Mouse (Mus musculus) lung, postnatal 0 days (tissue): Measurements from ENCODE around the gene Zbed5. TPM values are rescaled to one million over a fixed set of nuclear protein-coding genes. Genes with fewer than 3 reads are reported as not detected.

ENCODE experiments used
- ATAC-seq: fragments of 200-750 bp; cut with Nextera tagmentation; 2 replicates; pipeline ENCODE4 v1.8.0; 2017; ENCODE audit warnings: moderate library complexity
- DNase-seq: peaks from one replicate; pipeline ENCODE4 v3.0.0-alpha.2; 2016; ENCODE audit warnings: low spot score
- H3K27ac ChIP-seq: fragments of 300-500 bp; sonication (generic); 2 replicates; pipeline ENCODE4 v1.5.1; 2014; ENCODE audit warnings: antibody characterized with exemption, mild to moderate bottlenecking, low read length, mixed read lengths
- H3K27me3 ChIP-seq: fragments of 300-500 bp; sonication (generic); replicated peaks from 2 replicates; pipeline ENCODE4 v1.6.1; 2014; ENCODE audit warnings: low read length, mixed read lengths; ENCODE audit not compliant: insufficient read depth
- H3K36me3 ChIP-seq: fragments of 300-500 bp; sonication (generic); 2 replicates; pipeline ENCODE4 v1.6.1; 2014; ENCODE audit warnings: low read length, mixed read lengths; ENCODE audit not compliant: insufficient read depth
- H3K4me1 ChIP-seq: fragments of 300-500 bp; sonication (generic); 2 replicates; pipeline ENCODE4 v1.6.1; 2014; ENCODE audit warnings: antibody characterized with exemption, low read depth, low read length, mixed read lengths; ENCODE audit not compliant: insufficient read depth
- H3K4me2 ChIP-seq: fragments of 300-500 bp; sonication (generic); replicated peaks from 2 replicates; pipeline ENCODE4 v1.6.1; 2014; ENCODE audit warnings: low read depth, mild to moderate bottlenecking, low read length, moderate library complexity, mixed read lengths
- H3K4me3 ChIP-seq: fragments of 300-500 bp; sonication (generic); 2 replicates; pipeline ENCODE4 v1.5.1; 2014; ENCODE audit warnings: low read depth, low read length
- H3K9ac ChIP-seq: fragments of 300-500 bp; sonication (generic); replicated peaks from 2 replicates; pipeline ENCODE4 v1.6.1; 2014; ENCODE audit warnings: low read depth, mild to moderate bottlenecking
- H3K9me3 ChIP-seq: fragments of 300-500 bp; sonication (generic); 2 replicates; pipeline ENCODE4 v1.6.1; 2016; ENCODE audit warnings: low read length, mixed read lengths
- CTCF ChIP-seq: IDR thresholded peaks from 2 replicates; pipeline ENCODE4 v1.5.1; 2016; ENCODE audit warnings: antibody characterized with exemption, mild to moderate bottlenecking
- EP300 ChIP-seq: IDR thresholded peaks from 2 replicates; pipeline ENCODE4 v1.6.1; 2016; ENCODE audit warnings: antibody characterized with exemption, mild to moderate bottlenecking, control low read depth
- WGBS: fragments of 180-500 bp; shearing (Covaris S2); extraction: QIAGEN DNeasy Blood & Tissue Kit; methylation state at CpG from one replicate; pipeline ENCODE4 v1.1.7; 2014; 5-methylcytosine and 5-hydroxymethylcytosine counted together
- polyA plus RNA-seq: library from polyadenylated mRNA; unstranded; fragments of >200 nt; fragmentation: Nextera tagmentation; extraction: Ambion mirVana; gene quantifications from 2 replicates; pipeline ENCODE4 v1.2.1, GENCODE M21; 2015

Zbed5 gene
- polyA plus RNA-seq = 2.3 and 2.7 TPM in 2 replicates

- 3% methylated on average over 44 of the region's 44 CpGs for WGBS
- Histone ChIP-seq H3K4me1 (no peaks in the 10 kb centered on the region), H3K4me3 (peak within 1 kb of the TSS; percentile 51), H3K9me3 (no peaks in the 10 kb centered on the region), H3K4me2 (peak within 1 kb of the TSS; percentile 75), H3K27ac (no peak within 1 kb of the TSS), H3K27me3 (no peaks in the 10 kb centered on the region), H3K9ac (peak within 1 kb of the TSS; percentile 43), H3K36me3 (no peaks in the 10 kb centered on the region)
- TF ChIP-seq CTCF (no peak), EP300 (no peak)
- DNase-seq (peak; percentile 98), ATAC-seq (peak; percentile 100)
These were observed at the start of gene Zbed5 for GRCm38 (mm10) chr5:129895198-129896088. TSS of gene Zbed5 (plus strand) at chr5:129895723.

GRCm38 (mm10) chr5:129846752-129847557 is 48.6 kb upstream of the Zbed5 start, which contains the start of gene Sumf2:
TSS of gene Sumf2 (plus strand) at chr5:129846986.
- peak within 1 kb of the TSS; percentile 62 for H3K9ac ChIP-seq
- peaks cover 16% of the 10 kb centered on the region; the same call in 1 of the 2 replicates for H3K36me3 ChIP-seq
- no peaks in the 10 kb centered on the region for H3K9me3 ChIP-seq
- no peak within 1 kb of the TSS for H3K27ac ChIP-seq
- 6% methylated on average over 22 of the region's 22 CpGs for WGBS
- 0 out of 2 replicates have a peak, but pooled peaks cover 3% of the 10 kb centered on the region for H3K4me1 ChIP-seq
- ATAC-seq (peak; percentile 100), DNase-seq (peak; percentile 98)
- H3K4me3 ChIP-seq = peak within 1 kb of the TSS; percentile 56
- TF ChIP-seq EP300 = no peak
- no peak for TF ChIP-seq CTCF
- no peaks in the 10 kb centered on the region for H3K27me3 ChIP-seq
- H3K4me2 ChIP-seq = peak within 1 kb of the TSS; percentile 66

- peak overlapping the region; percentile 56 for H3K4me3 ChIP-seq
- H3K4me2 ChIP-seq = peak overlapping the region; percentile 66
- ATAC-seq (no peak), DNase-seq (peak; percentile 37)
- H3K9ac ChIP-seq = peak overlapping the region; percentile 62
- H3K27ac ChIP-seq = no peak overlapping the region
- 0 out of 2 replicates have a peak, but pooled peaks cover 3% of the 10 kb centered on the region for H3K4me1 ChIP-seq
- no peaks in the 10 kb centered on the region for H3K9me3 ChIP-seq
- peaks cover 16% of the 10 kb centered on the region; the same call in 1 of the 2 replicates for H3K36me3 ChIP-seq
- 37% methylated on average over 8 of the region's 8 CpGs for WGBS
- no peak for TF ChIP-seq EP300
- TF ChIP-seq CTCF = no peak
- no peaks in the 10 kb centered on the region for H3K27me3 ChIP-seq
These were observed 48.0 kb upstream of the Zbed5 start for GRCm38 (mm10) chr5:129847558-129847820.

- no peaks in the 10 kb centered on the region for H3K9me3 ChIP-seq
- no peak overlapping the region for H3K9ac ChIP-seq
- ATAC-seq (no peak), DNase-seq (no peak)
- no peaks in the 10 kb centered on the region for H3K36me3 ChIP-seq
- H3K27ac ChIP-seq = no peak overlapping the region
- no peaks in the 10 kb centered on the region for H3K4me1 ChIP-seq
- TF ChIP-seq EP300 (no peak), CTCF (no peak)
- H3K27me3 ChIP-seq = no peaks in the 10 kb centered on the region
- no peak overlapping the region for H3K4me3 ChIP-seq
- no peak overlapping the region for H3K4me2 ChIP-seq
- WGBS = 56% methylated on average over 5 of the region's 5 CpGs
These were observed 40.4 kb upstream of the Zbed5 start for GRCm38 (mm10) chr5:129855163-129855562.

DNA sequence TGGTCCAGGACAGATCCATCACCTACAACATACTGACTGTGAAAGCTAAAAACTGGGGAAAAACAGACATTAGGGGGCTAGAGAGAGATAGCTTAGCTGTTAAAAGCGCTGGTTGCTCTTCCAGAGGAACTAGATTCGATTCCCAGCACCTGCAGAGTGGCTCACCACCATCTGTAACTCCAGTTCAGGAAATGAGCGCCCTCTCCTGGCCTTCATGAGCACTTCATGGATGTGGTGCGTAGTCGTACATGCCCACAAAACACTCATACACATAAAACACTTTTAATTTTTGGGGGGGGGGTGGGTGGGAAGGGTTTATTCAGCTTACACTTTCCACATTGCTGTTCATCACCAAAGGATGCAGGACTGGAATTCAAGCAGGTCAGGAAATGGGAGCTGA is 39.1 kb upstream of the Zbed5 start:
- Histone ChIP-seq H3K4me2 (no peak overlapping the region), H3K27ac (no peak overlapping the region), H3K9ac (no peak overlapping the region), H3K4me3 (no peak overlapping the region), H3K9me3 (no peaks in the 10 kb centered on the region), H3K27me3 (no peaks in the 10 kb centered on the region), H3K4me1 (no peaks in the 10 kb centered on the region), H3K36me3 (no peaks in the 10 kb centered on the region)
- DNase-seq (no peak), ATAC-seq (no peak)
- 84% methylated on average over 5 of the region's 5 CpGs for WGBS
- TF ChIP-seq EP300 (no peak), CTCF (no peak; the same call in 1 of the 2 replicates)

GRCm38 (mm10) chr5:129862325-129862724 is 33.2 kb upstream of the Zbed5 start:
- TF ChIP-seq CTCF (no peak), EP300 (no peak)
- 94% methylated on average over 6 of the region's 6 CpGs for WGBS
- H3K36me3 ChIP-seq = no peaks in the 10 kb centered on the region; the same call in 1 of the 2 replicates

More at GRCm38 (mm10) chr5:129862325-129862724, 33.2 kb upstream of the Zbed5 start:
- Histone ChIP-seq H3K4me2 (no peak overlapping the region), H3K27ac (no peak overlapping the region), H3K9me3 (no peaks in the 10 kb centered on the region), H3K4me3 (no peak overlapping the region), H3K27me3 (no peaks in the 10 kb centered on the region), H3K9ac (no peak overlapping the region), H3K4me1 (no peaks in the 10 kb centered on the region)
- DNase-seq = no peak
- ATAC-seq = no peak
